Mouse (Mus musculus): ENCODE measurements around the gene Gzmm. TPM values are rescaled to one million over a fixed set of nuclear protein-coding genes. Genes with fewer than 3 reads are reported as not detected.

Gzmm gene
- polyA plus RNA-seq, 2 experiments: 0.66 to 1.1 TPM

- 88% methylated on average over 2 of the region's 2 CpGs for WGBS
- Histone ChIP-seq H3K9me3 (ENCODE audit: control insufficient read depth, low read length) (no peaks in the 10 kb centered on the region; the same call in 1 of the 2 replicates), H3K4me3 (replicated peaks; ENCODE audit: low read length) (no peak overlapping the region), H3K27ac (replicated peaks; ENCODE audit: low read depth, low read length) (no peak overlapping the region), H3K4me2 (replicated peaks; ENCODE audit: low read depth, low read length, severe bottlenecking) (no peak overlapping the region), H3K9ac (ENCODE audit: low read depth, low read length, severe bottlenecking) (no peak overlapping the region), H3K36me3 (ENCODE audit: control insufficient read depth, insufficient read depth, low read length) (peaks cover 24% of the 10 kb centered on the region), H3K4me1 (ENCODE audit: control insufficient read depth, insufficient read depth, low read length) (peaks cover 27% of the 10 kb centered on the region), H3K27me3 (ENCODE audit: control insufficient read depth, insufficient read depth, low read length) (no peaks in the 10 kb centered on the region)
- ATAC-seq (ENCODE audit: low FRiP score, low read depth) (no peak), DNase-seq (ENCODE audit: low spot score) (no peak)
- no peak for TF ChIP-seq POLR2A (IDR thresholded peaks at IDR 0.05; ENCODE audit: borderline replicate concordance, extremely low read depth, insufficient read depth, insufficient read length)
Observed at GRCm38 (mm10) chr10:79691986-79692548, 3.2 kb downstream of the Gzmm start.

GRCm38 (mm10) chr10:79693580-79694378, 5.0 kb downstream of the Gzmm start:
- Histone ChIP-seq H3K27ac (replicated peaks; ENCODE audit: low read depth, low read length) (0 out of 2 replicates have a peak overlapping the region, but pooled peaks have one; percentile 84), H3K4me3 (replicated peaks; ENCODE audit: low read length) (no peak overlapping the region), H3K27me3 (ENCODE audit: control insufficient read depth, insufficient read depth, low read length) (no peaks in the 10 kb centered on the region), H3K4me2 (replicated peaks; ENCODE audit: low read depth, low read length, severe bottlenecking) (no peak overlapping the region), H3K4me1 (ENCODE audit: control insufficient read depth, insufficient read depth, low read length) (peaks cover 27% of the 10 kb centered on the region), H3K9me3 (ENCODE audit: control insufficient read depth, low read length) (no peaks in the 10 kb centered on the region; the same call in 1 of the 2 replicates), H3K36me3 (ENCODE audit: control insufficient read depth, insufficient read depth, low read length) (peaks cover 9% of the 10 kb centered on the region), H3K9ac (ENCODE audit: low read depth, low read length, severe bottlenecking) (no peak overlapping the region)
- no peak for TF ChIP-seq POLR2A (IDR thresholded peaks at IDR 0.05; ENCODE audit: borderline replicate concordance, extremely low read depth, insufficient read depth, insufficient read length)
- no peak for DNase-seq (ENCODE audit: low spot score)
- ATAC-seq (ENCODE audit: low FRiP score, low read depth): no peak
- 64% methylated on average over 12 of the region's 12 CpGs for WGBS

GRCm38 (mm10) chr10:79694379-79694655, 5.5 kb downstream of the Gzmm start:
- Histone ChIP-seq H3K4me1 (ENCODE audit: control insufficient read depth, insufficient read depth, low read length) (peaks cover 27% of the 10 kb centered on the region), H3K4me2 (replicated peaks; ENCODE audit: low read depth, low read length, severe bottlenecking) (no peak overlapping the region), H3K9ac (ENCODE audit: low read depth, low read length, severe bottlenecking) (no peak overlapping the region), H3K4me3 (replicated peaks; ENCODE audit: low read length) (no peak overlapping the region), H3K36me3 (ENCODE audit: control insufficient read depth, insufficient read depth, low read length) (peaks cover 4% of the 10 kb centered on the region), H3K9me3 (ENCODE audit: control insufficient read depth, low read length) (no peaks in the 10 kb centered on the region; the same call in 1 of the 2 replicates), H3K27ac (replicated peaks; ENCODE audit: low read depth, low read length) (peak overlapping the region; percentile 84; the same call in 1 of the 2 replicates), H3K27me3 (ENCODE audit: control insufficient read depth, insufficient read depth, low read length) (no peaks in the 10 kb centered on the region)
- no peak for TF ChIP-seq POLR2A (IDR thresholded peaks at IDR 0.05; ENCODE audit: borderline replicate concordance, extremely low read depth, insufficient read depth, insufficient read length)
- 67% methylated on average over 6 of the region's 6 CpGs for WGBS
- no peak for ATAC-seq (ENCODE audit: low FRiP score, low read depth)
- no peak for DNase-seq (ENCODE audit: low spot score)

GRCm38 (mm10) chr10:79695231-79696128, 6.7 kb downstream of the Gzmm start:
- Histone ChIP-seq H3K4me1 (ENCODE audit: control insufficient read depth, insufficient read depth, low read length) (peaks cover 27% of the 10 kb centered on the region), H3K36me3 (ENCODE audit: control insufficient read depth, insufficient read depth, low read length) (no peaks in the 10 kb centered on the region), H3K4me2 (replicated peaks; ENCODE audit: low read depth, low read length, severe bottlenecking) (peak overlapping the region; percentile 6), H3K27me3 (ENCODE audit: control insufficient read depth, insufficient read depth, low read length) (no peaks in the 10 kb centered on the region), H3K4me3 (replicated peaks; ENCODE audit: low read length) (no peak overlapping the region), H3K9me3 (ENCODE audit: control insufficient read depth, low read length) (no peaks in the 10 kb centered on the region; the same call in 1 of the 2 replicates), H3K27ac (replicated peaks; ENCODE audit: low read depth, low read length) (peak overlapping the region; percentile 84), H3K9ac (ENCODE audit: low read depth, low read length, severe bottlenecking) (peak overlapping the region; percentile 16; the same call in 1 of the 2 replicates)
- WGBS: 61% methylated on average over 13 of the region's 13 CpGs
- no peak for TF ChIP-seq POLR2A (IDR thresholded peaks at IDR 0.05; ENCODE audit: borderline replicate concordance, extremely low read depth, insufficient read depth, insufficient read length)
- peak; percentile 61 for DNase-seq (ENCODE audit: low spot score)
- peak; percentile 27 for ATAC-seq (ENCODE audit: low FRiP score, low read depth)

- Histone ChIP-seq H3K4me1 (ENCODE audit: control insufficient read depth, insufficient read depth, low read length) (peaks cover 27% of the 10 kb centered on the region), H3K4me3 (replicated peaks; ENCODE audit: low read length) (no peak overlapping the region), H3K27me3 (ENCODE audit: control insufficient read depth, insufficient read depth, low read length) (no peaks in the 10 kb centered on the region), H3K27ac (replicated peaks; ENCODE audit: low read depth, low read length) (peak overlapping the region; percentile 84), H3K4me2 (replicated peaks; ENCODE audit: low read depth, low read length, severe bottlenecking) (peak overlapping the region; percentile 6), H3K36me3 (ENCODE audit: control insufficient read depth, insufficient read depth, low read length) (no peaks in the 10 kb centered on the region), H3K9ac (ENCODE audit: low read depth, low read length, severe bottlenecking) (0 out of 2 replicates have a peak overlapping the region, but pooled peaks have one; percentile 16), H3K9me3 (ENCODE audit: control insufficient read depth, low read length) (no peaks in the 10 kb centered on the region; the same call in 1 of the 2 replicates)
- TF ChIP-seq POLR2A (IDR thresholded peaks at IDR 0.05; ENCODE audit: borderline replicate concordance, extremely low read depth, insufficient read depth, insufficient read length): no peak
- 34% methylated on average over 9 of the region's 9 CpGs for WGBS
- DNase-seq (ENCODE audit: low spot score) (peak; percentile 36), ATAC-seq (ENCODE audit: low FRiP score, low read depth) (peak; percentile 46)
Observed at GRCm38 (mm10) chr10:79696129-79696651, 7.4 kb downstream of the Gzmm start.

Measured in limb, embryonic 14.5 days (tissue).